Mouse (Mus musculus) retina, embryonic 14.5 days (tissue): ENCODE measurements around the gene Lrrn4cl.
A peak's percentile ranks its signal among the peaks of the same experiment; 100 is the strongest.
"Not testable (repeated sequence)": the region's sequence is repeated elsewhere in the genome, so short reads cannot be mapped to it uniquely, and the experiment has no call there.

Source experiments
- DNase-seq: peaks from one replicate; pipeline ENCODE4 v3.0.0-alpha.2; 2015; ENCODE audit warnings: low spot score

Lrrn4cl gene

GRCm38 (mm10) chr19:8838041-8838730 lies 12.4 kb upstream of the Lrrn4cl start:
- DNase-seq, result peak; percentile 39

- DNase-seq, result peak; percentile 76
Measured at GRCm38 (mm10) chr19:8839103-8839907, 11.3 kb upstream of the Lrrn4cl start, which contains the start of gene Gng3. Gene Gng3, minus strand, starts transcription at chr19:8839194.

GRCm38 (mm10) chr19:8839908-8840791 lies 10.4 kb upstream of the Lrrn4cl start:
- peak; percentile 80 for DNase-seq

GRCm38 (mm10) chr19:8841012-8841411 lies 9.6 kb upstream of the Lrrn4cl start:
- no peak for DNase-seq

GRCm38 (mm10) chr19:8842961-8843360 lies 7.6 kb upstream of the Lrrn4cl start:
- no peak for DNase-seq

- peak; percentile 94 for DNase-seq
Measured at GRCm38 (mm10) chr19:8844371-8845129, 6.0 kb upstream of the Lrrn4cl start.

- DNase-seq, result no peak
Measured at GRCm38 (mm10) chr19:8848356-8848755, 2.2 kb upstream of the Lrrn4cl start.

- no peak for DNase-seq
Measured at GRCm38 (mm10) chr19:8851639-8852038, 1.1 kb downstream of the Lrrn4cl start.

GRCm38 (mm10) chr19:8852236-8852928 lies 1.8 kb downstream of the Lrrn4cl start:
- DNase-seq, result no peak

GRCm38 (mm10) chr19:8853117-8853516 lies 2.5 kb downstream of the Lrrn4cl start:
- no peak for DNase-seq

GRCm38 (mm10) chr19:8857689-8858088 lies 7.1 kb downstream of the Lrrn4cl start:
- peak; percentile 61 for DNase-seq

- DNase-seq, result peak; percentile 30
Measured at GRCm38 (mm10) chr19:8859018-8859417, 8.4 kb downstream of the Lrrn4cl start.

- DNase-seq, result no peak
Measured at GRCm38 (mm10) chr19:8864265-8864664, 13.7 kb downstream of the Lrrn4cl start.

GRCm38 (mm10) chr19:8870381-8870780 lies 19.8 kb downstream of the Lrrn4cl start:
- DNase-seq, result not testable (repeated sequence)

GRCm38 (mm10) chr19:8870838-8871237 lies 20.3 kb downstream of the Lrrn4cl start:
- DNase-seq, result no peak

GRCm38 (mm10) chr19:8871267-8872186 lies 21.0 kb downstream of the Lrrn4cl start, which contains the start of gene Ubxn1:
Gene Ubxn1, plus strand, starts transcription at chr19:8871496.
- DNase-seq, result peak; percentile 97

- DNase-seq, result no peak
Measured at GRCm38 (mm10) chr19:8872266-8872840, 21.8 kb downstream of the Lrrn4cl start.

- DNase-seq, result no peak
Measured at GRCm38 (mm10) chr19:8875031-8875430, 24.5 kb downstream of the Lrrn4cl start.

- DNase-seq, result peak; percentile 92
Measured at GRCm38 (mm10) chr19:8880311-8881033, 29.9 kb downstream of the Lrrn4cl start, which contains the start of gene Uqcc3. Gene Uqcc3, minus strand, starts transcription at chr19:8880923.
